Mouse (Mus musculus) hematopoietic stem cell, adult 5-6 weeks (primary cell): ENCODE measurements around the gene Mgst3. TPM values are rescaled to one million over a fixed set of nuclear protein-coding genes. Genes with fewer than 3 reads are reported as not detected.
"Not testable (repeated sequence)": the region's sequence is repeated elsewhere in the genome, so short reads cannot be mapped to it uniquely, and the experiment has no call there.

ENCODE experiments used
- ATAC-seq, 2 experiments: fragments of 125-278 bp in 1 of 2; replicated peaks in 1 of 2; 2 replicates each; pipeline ENCODE4 v1.8.0; 2016 to 2017; ENCODE audit warnings: inconsistent platforms in 2 of 2, mild to moderate bottlenecking in 2 of 2, moderate number of reproducible peaks in 2 of 2, low read depth in 1 of 2, moderate TSS enrichment in 1 of 2; ENCODE audit not compliant: low FRiP score in 2 of 2, poor library complexity in 2 of 2, severe bottlenecking in 2 of 2, insufficient read depth in 1 of 2, low TSS enrichment in 1 of 2
- total RNA-seq: library from RNA; stranded (forward); fragments of 172-1452, 232-1000 nt; gene quantifications from 2 replicates; pipeline ENCODE4 v1.2.3, GENCODE M21; 2017

Gene Mgst3
- total RNA-seq, 1 experiment from 2014 or later = 15.8 TPM

- ATAC-seq = peak; percentile 35 to 65; a peak in 2 of 4 replicates
These were observed 19.4 kb downstream of the Mgst3 start for GRCm38 (mm10) chr1:167374003-167374784.

DNA sequence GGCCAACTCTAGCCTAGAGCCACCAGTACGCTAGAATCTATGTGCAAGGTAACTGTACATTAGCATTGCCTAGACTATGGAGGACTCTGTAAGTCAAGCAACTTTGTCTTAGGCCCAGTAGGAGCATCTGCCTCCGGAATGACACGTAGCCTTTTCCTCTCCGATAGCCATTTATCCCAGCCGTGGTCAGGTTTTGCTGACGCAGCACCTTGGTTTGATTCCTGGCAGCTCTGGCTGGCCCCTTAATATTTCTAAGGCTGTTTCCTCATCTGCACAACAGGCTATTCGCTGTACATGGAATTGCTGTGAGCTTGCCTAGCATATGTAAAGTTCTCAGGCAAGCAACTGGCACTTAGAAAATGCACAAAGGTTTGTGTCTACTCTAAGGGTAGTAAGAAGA is 20.9 kb downstream of the Mgst3 start:
- no peak for ATAC-seq

GRCm38 (mm10) chr1:167369905-167370304 is 23.7 kb downstream of the Mgst3 start:
- ATAC-seq = peak; percentile 93

DNA sequence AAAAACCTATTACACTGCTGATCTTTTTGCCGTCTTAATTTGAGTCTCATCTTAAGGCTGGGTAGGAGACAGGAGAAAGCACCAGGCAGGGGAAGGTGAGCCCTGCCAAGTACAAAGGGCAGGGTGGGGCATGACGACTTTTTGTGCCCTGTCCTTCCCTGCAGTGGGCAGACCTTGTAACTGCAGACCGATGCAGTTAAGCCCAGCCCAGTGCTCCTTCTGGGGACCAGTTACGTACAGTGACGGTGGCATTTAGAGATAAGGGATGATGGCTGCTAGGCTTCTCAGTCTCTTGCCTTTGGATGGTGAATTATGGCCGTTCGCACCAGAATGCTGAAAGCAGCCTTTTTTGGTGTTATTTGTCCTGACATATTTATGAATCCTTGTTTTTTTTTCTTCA is 25.1 kb downstream of the Mgst3 start:
- peak in 1 of 2 experiments; percentile 34; a peak in 1 of 4 replicates for ATAC-seq

DNA sequence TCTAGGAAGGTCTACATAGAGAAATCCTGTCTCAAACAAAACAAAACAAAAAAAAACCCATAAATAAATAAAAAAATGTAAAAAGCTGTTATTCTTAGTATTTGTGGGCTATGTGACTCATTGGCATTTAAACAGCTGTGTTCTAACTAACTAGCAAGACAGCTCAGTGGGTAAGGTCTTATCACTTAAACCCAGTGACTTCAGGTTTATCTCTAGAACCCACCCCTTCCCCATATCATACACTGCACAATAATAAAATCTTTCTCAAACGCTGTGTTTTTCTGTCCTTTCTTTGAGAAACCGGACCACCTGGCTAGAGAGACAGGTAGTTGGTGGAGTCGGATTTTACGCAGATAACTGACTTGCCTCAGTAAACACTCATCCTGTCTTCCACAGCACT is 25.6 kb downstream of the Mgst3 start:
- ATAC-seq = no peak

GRCm38 (mm10) chr1:167366621-167367020 is 27.0 kb downstream of the Mgst3 start:
- no peak for ATAC-seq

GRCm38 (mm10) chr1:167365808-167366207 is 27.8 kb downstream of the Mgst3 start:
- ATAC-seq = no peak

DNA sequence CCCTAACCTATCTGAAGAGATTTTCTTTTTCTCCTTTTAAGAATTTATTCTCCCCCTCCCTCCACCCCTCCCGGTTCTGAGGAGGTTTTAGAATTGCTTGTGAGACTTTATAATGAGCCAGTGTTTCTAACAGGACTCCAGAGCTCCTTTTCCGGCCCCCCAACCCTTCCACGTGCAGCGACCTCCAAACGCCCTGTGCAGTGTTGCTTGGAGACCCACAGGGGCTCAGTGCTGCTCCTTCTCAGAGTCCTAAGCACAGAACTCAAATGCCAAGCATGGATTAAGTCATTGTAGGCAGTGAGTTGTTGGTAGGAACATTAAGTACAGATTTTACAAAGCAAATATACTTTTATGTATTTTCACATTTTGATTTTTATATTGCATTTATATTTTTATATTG is 30.3 kb downstream of the Mgst3 start:
- no peak for ATAC-seq

GRCm38 (mm10) chr1:167362819-167363218 is 30.8 kb downstream of the Mgst3 start:
- no peak for ATAC-seq

DNA sequence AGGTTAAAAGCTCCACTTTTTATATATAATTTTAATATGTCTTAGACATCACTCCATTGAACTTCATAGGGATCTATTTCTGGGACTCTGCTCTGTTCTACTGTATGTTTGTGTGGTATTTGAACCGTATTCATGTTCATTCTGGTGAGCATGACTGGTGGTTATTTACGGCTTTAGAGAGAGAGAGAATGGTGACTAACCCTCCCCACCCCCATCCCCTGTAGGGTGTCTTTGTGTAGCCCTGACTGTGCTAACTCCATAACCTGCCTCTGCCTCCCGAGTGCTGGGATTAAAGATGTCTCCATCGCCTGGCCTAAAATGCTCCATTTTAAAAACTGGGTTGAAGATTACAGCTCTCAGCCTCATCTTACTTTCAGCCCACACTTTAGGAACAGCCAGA is 33.4 kb downstream of the Mgst3 start:
- ATAC-seq = no peak

GRCm38 (mm10) chr1:167358731-167359130 is 34.9 kb downstream of the Mgst3 start:
- no peak for ATAC-seq

- no peak for ATAC-seq
These were observed 36.3 kb downstream of the Mgst3 start for GRCm38 (mm10) chr1:167357387-167357786.

- ATAC-seq = no peak
These were observed 41.2 kb downstream of the Mgst3 start for GRCm38 (mm10) chr1:167352403-167352802.

- ATAC-seq = no peak
These were observed 42.8 kb downstream of the Mgst3 start for GRCm38 (mm10) chr1:167350597-167351415.

- peak; percentile 96 to 98 for ATAC-seq
These were observed 43.6 kb downstream of the Mgst3 start, which contains the start of gene Aldh9a1 for GRCm38 (mm10) chr1:167349815-167350596. Gene Aldh9a1, plus strand, starts transcription at chr1:167349991.

GRCm38 (mm10) chr1:167349206-167349605 is 44.4 kb downstream of the Mgst3 start:
- not testable (repeated sequence) for ATAC-seq

DNA sequence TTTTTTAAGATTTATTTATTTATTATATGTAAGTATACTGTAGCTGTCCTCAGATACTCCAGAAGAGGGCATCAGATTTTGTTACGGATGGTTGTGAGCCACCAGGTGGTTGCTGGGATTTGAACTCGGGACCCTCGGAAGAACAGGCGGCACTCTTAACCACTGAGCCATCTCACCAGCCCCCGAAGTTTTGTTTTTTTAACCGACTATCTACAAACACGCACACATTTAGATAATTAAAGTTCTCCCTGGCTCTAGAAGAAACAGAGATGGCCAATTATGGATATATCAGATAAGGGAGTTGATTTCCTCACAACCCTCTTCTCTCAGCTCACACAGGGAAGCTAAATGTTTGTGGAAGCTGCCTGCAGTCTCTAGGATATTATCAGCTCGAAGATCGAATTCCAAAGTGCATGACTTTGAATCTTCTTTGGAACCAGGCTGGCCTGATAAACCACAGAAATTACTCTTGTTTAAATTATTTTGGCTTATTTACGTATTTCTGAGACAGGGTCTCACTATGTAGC is 47.6 kb downstream of the Mgst3 start:
- ATAC-seq = not testable (repeated sequence)
